Mouse (Mus musculus) hindbrain, embryonic 16.5 days (tissue): Measurements from ENCODE around the gene 2310061I04Rik. TPM values are rescaled to one million over a fixed set of nuclear protein-coding genes. Genes with fewer than 3 reads are reported as not detected.

Experiments used
- ATAC-seq: fragments of 200-750 bp; cut with Nextera tagmentation; 2 replicates; pipeline ENCODE4 v1.8.0; 2017; ENCODE audit warnings: moderate TSS enrichment, moderate library complexity
- H3K27ac ChIP-seq: fragments of 300-500 bp; sonication (generic); 2 replicates; pipeline ENCODE4 v1.5.1; 2014; ENCODE audit warnings: low read depth, mild to moderate bottlenecking, control low read depth, low read length, moderate library complexity
- H3K27me3 ChIP-seq: fragments of 300-500 bp; sonication (generic); replicated peaks from 2 replicates; pipeline ENCODE4 v1.6.1; 2014; ENCODE audit warnings: low read length; ENCODE audit not compliant: control insufficient read depth, insufficient read depth
- H3K36me3 ChIP-seq: fragments of 300-500 bp; sonication (generic); 2 replicates; pipeline ENCODE4 v1.6.1; 2014; ENCODE audit warnings: mild to moderate bottlenecking, low read length, moderate library complexity, mixed read lengths; ENCODE audit not compliant: control insufficient read depth, insufficient read depth
- H3K4me1 ChIP-seq: fragments of 300-500 bp; sonication (generic); 2 replicates; pipeline ENCODE4 v1.6.1; 2014; ENCODE audit warnings: low read depth, low read length; ENCODE audit not compliant: control insufficient read depth, insufficient read depth
- H3K4me2 ChIP-seq: fragments of 300-500 bp; sonication (generic); 2 replicates; pipeline ENCODE4 v1.6.1; 2014; ENCODE audit warnings: mild to moderate bottlenecking, low read length, control low read depth, moderate library complexity
- H3K4me3 ChIP-seq: fragments of 300-500 bp; sonication (generic); 2 replicates; pipeline ENCODE4 v1.5.1; 2014; ENCODE audit warnings: mild to moderate bottlenecking, low read length, control low read depth, moderate library complexity
- H3K9ac ChIP-seq: fragments of 300-500 bp; sonication (generic); 2 replicates; pipeline ENCODE4 v1.6.1; 2014; ENCODE audit warnings: low read depth, mild to moderate bottlenecking, control low read depth, low read length, moderate library complexity
- H3K9me3 ChIP-seq: fragments of 300-500 bp; sonication (generic); 2 replicates; pipeline ENCODE4 v1.6.1; 2014; ENCODE audit warnings: mild to moderate bottlenecking, low read length, moderate library complexity; ENCODE audit not compliant: control insufficient read depth
- WGBS: fragments of 180-500 bp; shearing (Covaris S2); extraction: QIAGEN DNeasy Blood & Tissue Kit; methylation state at CpG from one replicate; pipeline ENCODE4 v1.1.7; 2014; 5-methylcytosine and 5-hydroxymethylcytosine counted together
- polyA plus RNA-seq: library from polyadenylated mRNA; unstranded; fragments of >200 nt; fragmentation: Nextera tagmentation; extraction: Ambion mirVana; gene quantifications from 2 replicates; pipeline ENCODE4 v1.2.1, GENCODE M21; 2015

The 2310061I04Rik gene
- polyA plus RNA-seq, 1 experiment from 2014 or later, result 67.4 TPM

- Histone ChIP-seq H3K27ac (peak overlapping the region; percentile 91), H3K4me1 (peaks cover 33% of the 10 kb centered on the region), H3K36me3 (no peaks in the 10 kb centered on the region; the same call in 1 of the 2 replicates), H3K27me3 (no peaks in the 10 kb centered on the region), H3K4me2 (peak overlapping the region; percentile 87), H3K9ac (peak overlapping the region; percentile 88), H3K9me3 (no peaks in the 10 kb centered on the region), H3K4me3 (peak overlapping the region; percentile 67)
- peak; percentile 7 for ATAC-seq
- under 1% methylated on average over 13 of the region's 13 CpGs for WGBS
These were observed 20.4 kb upstream of the 2310061I04Rik start for GRCm38 (mm10) chr17:35917463-35918251.

GRCm38 (mm10) chr17:35917143-35917462 lies 19.9 kb upstream of the 2310061I04Rik start:
- H3K4me1 ChIP-seq, result peaks cover 31% of the 10 kb centered on the region
- no peaks in the 10 kb centered on the region for H3K9me3 ChIP-seq
- peak overlapping the region; percentile 88 for H3K9ac ChIP-seq
- peak overlapping the region; percentile 91 for H3K27ac ChIP-seq
- 0% methylated on average over 8 of the region's 8 CpGs for WGBS
- no peaks in the 10 kb centered on the region; the same call in 1 of the 2 replicates for H3K36me3 ChIP-seq
- peak overlapping the region; percentile 87 for H3K4me2 ChIP-seq
- H3K27me3 ChIP-seq, result no peaks in the 10 kb centered on the region
- ATAC-seq, result no peak
- peak overlapping the region; percentile 67 for H3K4me3 ChIP-seq

GRCm38 (mm10) chr17:35916297-35917142 lies 19.3 kb upstream of the 2310061I04Rik start, which contains the start of the genes Mrps18b and Ppp1r10:
Gene Mrps18b (minus strand): TSS chr17:35916389.
Gene Ppp1r10 (plus strand): TSS chr17:35916434.
- peak within 1 kb of the TSS; percentile 88 for H3K4me2 ChIP-seq
- H3K36me3 ChIP-seq, result no peaks in the 10 kb centered on the region; the same call in 1 of the 2 replicates
- H3K27ac ChIP-seq, result peak within 1 kb of the TSS; percentile 91
- H3K4me1 ChIP-seq, result peaks cover 26% of the 10 kb centered on the region
- H3K9ac ChIP-seq, result peak within 1 kb of the TSS; percentile 88
- H3K27me3 ChIP-seq, result no peaks in the 10 kb centered on the region
- H3K9me3 ChIP-seq, result no peaks in the 10 kb centered on the region
- H3K4me3 ChIP-seq, result peak within 1 kb of the TSS; percentile 67
- under 1% methylated on average over 83 of the region's 83 CpGs for WGBS
- ATAC-seq, result peak; percentile 95

- Histone ChIP-seq H3K27ac (peak overlapping the region; percentile 91), H3K27me3 (no peaks in the 10 kb centered on the region), H3K9me3 (no peaks in the 10 kb centered on the region), H3K36me3 (no peaks in the 10 kb centered on the region; the same call in 1 of the 2 replicates), H3K4me3 (peak overlapping the region; percentile 67), H3K4me1 (peaks cover 22% of the 10 kb centered on the region), H3K9ac (peak overlapping the region; percentile 68), H3K4me2 (peak overlapping the region; percentile 88)
- ATAC-seq, result peak; percentile 24
- 4% methylated on average over 28 of the region's 28 CpGs for WGBS
These were observed 18.5 kb upstream of the 2310061I04Rik start for GRCm38 (mm10) chr17:35915538-35916296.

- H3K27ac ChIP-seq, result no peak overlapping the region
- H3K4me3 ChIP-seq, result no peak overlapping the region
- no peak for ATAC-seq
- peaks cover 15% of the 10 kb centered on the region for H3K4me1 ChIP-seq
- H3K9me3 ChIP-seq, result no peaks in the 10 kb centered on the region
- peak overlapping the region; percentile 88 for H3K4me2 ChIP-seq
- WGBS, result 85% methylated on average over 6 of the region's 6 CpGs
- no peaks in the 10 kb centered on the region; the same call in 1 of the 2 replicates for H3K36me3 ChIP-seq
- H3K9ac ChIP-seq, result no peak overlapping the region; the same call in 1 of the 2 replicates
- H3K27me3 ChIP-seq, result no peaks in the 10 kb centered on the region
These were observed 17.7 kb upstream of the 2310061I04Rik start for GRCm38 (mm10) chr17:35914975-35915374.

GRCm38 (mm10) chr17:35909919-35910369 lies 12.7 kb upstream of the 2310061I04Rik start, which contains the start of gene Atat1:
Gene Atat1 (minus strand): TSS chr17:35910075.
- H3K36me3 ChIP-seq, result peaks cover 16% of the 10 kb centered on the region
- 3% methylated on average over 25 of the region's 25 CpGs for WGBS
- peak within 1 kb of the TSS; percentile 87 for H3K27ac ChIP-seq
- peak within 1 kb of the TSS; percentile 84 for H3K9ac ChIP-seq
- peak within 1 kb of the TSS; percentile 83 for H3K4me2 ChIP-seq
- H3K4me1 ChIP-seq, result peaks cover 16% of the 10 kb centered on the region
- peak within 1 kb of the TSS; percentile 70 for H3K4me3 ChIP-seq
- H3K27me3 ChIP-seq, result no peaks in the 10 kb centered on the region
- H3K9me3 ChIP-seq, result no peaks in the 10 kb centered on the region
- peak; percentile 91 for ATAC-seq

- H3K27me3 ChIP-seq, result no peaks in the 10 kb centered on the region
- 18% methylated on average over 20 of the region's 20 CpGs for WGBS
- peak overlapping the region; percentile 87 for H3K27ac ChIP-seq
- H3K4me2 ChIP-seq, result peak overlapping the region; percentile 83
- H3K9ac ChIP-seq, result peak overlapping the region; percentile 84
- H3K36me3 ChIP-seq, result peaks cover 18% of the 10 kb centered on the region
- H3K9me3 ChIP-seq, result no peaks in the 10 kb centered on the region
- peak; percentile 46 for ATAC-seq
- H3K4me1 ChIP-seq, result peaks cover 16% of the 10 kb centered on the region
- H3K4me3 ChIP-seq, result peak overlapping the region; percentile 70
These were observed 12.1 kb upstream of the 2310061I04Rik start for GRCm38 (mm10) chr17:35909186-35909918.

GRCm38 (mm10) chr17:35907609-35908008 lies 10.4 kb upstream of the 2310061I04Rik start:
- no peak overlapping the region for H3K4me3 ChIP-seq
- peaks cover 30% of the 10 kb centered on the region for H3K36me3 ChIP-seq
- H3K27ac ChIP-seq, result no peak overlapping the region
- no peaks in the 10 kb centered on the region for H3K9me3 ChIP-seq
- no peak for ATAC-seq
- no peak overlapping the region for H3K9ac ChIP-seq
- H3K27me3 ChIP-seq, result no peaks in the 10 kb centered on the region
- H3K4me1 ChIP-seq, result peaks cover 16% of the 10 kb centered on the region
- 74% methylated on average over 2 of the region's 2 CpGs for WGBS
- H3K4me2 ChIP-seq, result peak overlapping the region; percentile 83; the same call in 1 of the 2 replicates
